Mouse (Mus musculus) cerebellum, adult 2 months (tissue): ENCODE results near the gene Rps19.

ENCODE experiments used
- CTCF ChIP-seq: fragments of 200-500 bp; IDR thresholded peaks from 2 replicates; pipeline ENCODE4 v1.5.1; 2011; ENCODE audit warnings: low read depth, mild to moderate bottlenecking, control low read depth, low read length, moderate library complexity, borderline replicate concordance; ENCODE audit not compliant: insufficient read depth
- POLR2A ChIP-seq: fragments of 200-500 bp; IDR thresholded peaks from 2 replicates; pipeline ENCODE4 v1.6.1; 2011; ENCODE audit warnings: low read length, control low read depth, borderline replicate concordance; ENCODE audit not compliant: insufficient read depth

DNA sequence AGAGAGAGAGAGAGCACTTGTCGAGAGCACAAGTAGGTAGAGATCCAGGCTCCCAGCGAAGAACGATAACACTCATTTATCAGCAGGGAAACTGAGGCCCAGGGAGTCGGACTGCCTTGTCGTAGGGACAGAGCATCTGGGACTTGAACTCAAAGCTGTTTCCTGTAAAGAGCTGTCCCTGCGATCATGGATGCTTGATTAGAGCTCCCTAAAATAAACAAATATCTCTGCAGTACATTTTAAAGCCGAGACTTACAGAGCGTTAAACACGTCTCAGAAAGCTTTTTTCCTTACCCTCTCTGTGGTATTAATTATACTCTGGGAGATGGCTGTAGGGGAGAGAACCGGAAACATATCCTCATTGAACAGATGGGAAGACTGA, 19.3 kb downstream of the Rps19 start:
- no peak for TF ChIP-seq POLR2A
- no peak for TF ChIP-seq CTCF
